ENCODE assay signal across 28 mouse cellular contexts in the genomic region with DNA sequence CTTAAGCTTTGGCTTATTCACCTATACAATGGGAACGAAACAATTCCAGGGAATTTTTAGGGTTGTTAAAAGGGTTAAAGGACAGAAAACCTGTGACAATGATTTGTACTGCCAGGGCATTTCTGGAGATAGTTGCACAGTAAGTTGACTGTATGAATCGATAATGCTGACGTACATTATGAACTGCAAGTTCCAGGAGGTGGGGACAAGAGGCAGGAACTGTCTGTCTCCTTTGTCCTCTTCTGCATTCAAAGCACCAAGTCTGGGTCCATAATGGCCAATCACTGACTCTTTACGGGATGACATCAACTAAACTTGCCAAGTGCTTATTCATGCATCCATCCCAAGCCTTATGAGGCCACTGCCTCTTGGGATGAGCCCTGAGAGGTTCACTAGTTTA. TPM values are rescaled to one million over a fixed set of nuclear protein-coding genes. Genes with fewer than 3 reads are reported as not detected.
"Had no signal": no experiment of that assay in that cellular context is flagged by ENCODE, and none has a peak within 500 bp of the region (broad histone marks: within the 10 kb centered on the region; RNA-seq: fewer than 3 reads in every experiment).

No protein-coding gene starts in this region.

- H3K9ac ChIP-seq: embryonic facial prominence, embryonic 13.5 days; embryonic facial prominence, embryonic 15.5 days; forebrain, embryonic 12.5 days; forebrain, embryonic 13.5 days; forebrain, embryonic 15.5 days; forebrain, postnatal 0 days had no signal

- H3K27ac ChIP-seq: embryonic facial prominence, embryonic 13.5 days; embryonic facial prominence, embryonic 15.5 days; forebrain, embryonic 10.5 days; forebrain, embryonic 12.5 days; forebrain, embryonic 13.5 days; forebrain, embryonic 15.5 days; gastrocnemius, adult 2 months; heart, adult 2 months had no signal

- DNase-seq: cerebellum, adult 18-20 months; cerebellum, adult 2 months; cerebellum, adult 8-10 months; cerebellum, adult 9-10 months; cerebellum, adult 9-11 months; cerebellum, postnatal 10 days; cerebellum, postnatal 14 days; cerebellum, postnatal 25 days; cerebellum, postnatal 36 days; forebrain, postnatal 0 days; gastrocnemius, adult 2 months; gastrocnemius, postnatal 10 days; gastrocnemius, postnatal 14 days; gastrocnemius, postnatal 25 days; gastrocnemius, postnatal 36 days; heart, adult 11 months; heart, adult 18-20 months; heart, adult 2 months had no signal

- H3K4me2 ChIP-seq: embryonic facial prominence, embryonic 13.5 days; embryonic facial prominence, embryonic 15.5 days; forebrain, embryonic 12.5 days; forebrain, embryonic 13.5 days; forebrain, embryonic 15.5 days had no signal

- H3K4me1 ChIP-seq: forebrain, embryonic 12.5 days; forebrain, embryonic 13.5 days; forebrain, embryonic 15.5 days had no signal

- H3K9me3 ChIP-seq: embryonic facial prominence, embryonic 13.5 days; embryonic facial prominence, embryonic 15.5 days; forebrain, embryonic 10.5 days; forebrain, embryonic 12.5 days; forebrain, embryonic 13.5 days; forebrain, embryonic 15.5 days had no signal

- ATAC-seq: forebrain, embryonic 13.5 days; forebrain, embryonic 14.5 days; forebrain, embryonic 15.5 days; forebrain, embryonic 16.5 days; forebrain, postnatal 0 days had no signal

- H3K4me3 ChIP-seq: embryonic facial prominence, embryonic 13.5 days; embryonic facial prominence, embryonic 15.5 days; erythroblast, embryonic 14.5 days; forebrain, embryonic 10.5 days; forebrain, embryonic 12.5 days; forebrain, embryonic 13.5 days; forebrain, embryonic 15.5 days; gastrocnemius, adult 2 months; heart, adult 2 months had no signal

- H3K36me3 ChIP-seq: embryonic facial prominence, embryonic 13.5 days; embryonic facial prominence, embryonic 15.5 days; forebrain, embryonic 10.5 days; forebrain, embryonic 12.5 days; forebrain, embryonic 15.5 days had no signal

- H3K27me3 ChIP-seq: embryonic facial prominence, embryonic 13.5 days; embryonic facial prominence, embryonic 15.5 days; forebrain, embryonic 12.5 days; forebrain, embryonic 13.5 days; forebrain, embryonic 15.5 days had no signal

RNA-seq across cellular contexts. Expression of gene Igf1, which starts 39.3 kb away (rescaled TPM):
- total RNA-seq: granulocyte monocyte progenitor cell, adult 5-6 weeks had no signal
